Mouse (Mus musculus): ENCODE results near the gene Icam5.
"Not testable (repeated sequence)": the region's sequence is repeated elsewhere in the genome, so short reads cannot be mapped to it uniquely, and the experiment has no call there.

The Icam5 gene

GRCm38 (mm10) chr9:21036161-21036560 lies 4.3 kb downstream of the Icam5 start:
- no peak for DNase-seq

- no peak for DNase-seq
These were observed 4.8 kb downstream of the Icam5 start for GRCm38 (mm10) chr9:21036666-21037065.

GRCm38 (mm10) chr9:21037481-21037891 lies 5.6 kb downstream of the Icam5 start:
- no peak for DNase-seq

GRCm38 (mm10) chr9:21039779-21040178 lies 7.9 kb downstream of the Icam5 start:
- no peak for DNase-seq

GRCm38 (mm10) chr9:21041308-21041707 lies 9.4 kb downstream of the Icam5 start:
- no peak for DNase-seq

- no peak for DNase-seq
These were observed 11.7 kb downstream of the Icam5 start for GRCm38 (mm10) chr9:21043563-21043962.

GRCm38 (mm10) chr9:21044785-21045184 lies 12.9 kb downstream of the Icam5 start:
- not testable (repeated sequence) for DNase-seq

- no peak for DNase-seq
These were observed 13.4 kb downstream of the Icam5 start for GRCm38 (mm10) chr9:21045235-21045634.

GRCm38 (mm10) chr9:21051578-21051977 lies 19.7 kb downstream of the Icam5 start:
- no peak for DNase-seq

GRCm38 (mm10) chr9:21062928-21063327 lies 31.1 kb downstream of the Icam5 start:
- no peak for DNase-seq

GRCm38 (mm10) chr9:21067006-21067684 lies 35.3 kb downstream of the Icam5 start, which contains the start of gene Zglp1:
TSS of gene Zglp1 (minus strand) at chr9:21067093.
- DNase-seq: no peak

GRCm38 (mm10) chr9:21072641-21073040 lies 40.8 kb downstream of the Icam5 start:
- no peak for DNase-seq

- DNase-seq: peak; percentile 77 to 79
These were observed 41.4 kb downstream of the Icam5 start, which contains the start of the genes Gm49373 and Fdx1l for GRCm38 (mm10) chr9:21073044-21073840. TSS of gene Gm49373 (minus strand) at chr9:21073096. TSS of gene Fdx1l (minus strand) at chr9:21073614.

- DNase-seq: no peak
These were observed 42.3 kb downstream of the Icam5 start for GRCm38 (mm10) chr9:21074173-21074572.

GRCm38 (mm10) chr9:21075625-21076024 lies 43.8 kb downstream of the Icam5 start:
- DNase-seq: no peak

GRCm38 (mm10) chr9:21081127-21081526 lies 49.3 kb downstream of the Icam5 start:
- no peak for DNase-seq

GRCm38 (mm10) chr9:21083324-21083723 lies 51.5 kb downstream of the Icam5 start:
- DNase-seq: no peak
